Mouse (Mus musculus) olfactory bulb, adult 2 months (tissue): ENCODE measurements around the gene Tchhl1.

Source experiments
- CTCF ChIP-seq: fragments of 200-500 bp; IDR thresholded peaks from 2 replicates; pipeline ENCODE4 v1.5.1; 2012; ENCODE audit warnings: low read depth, mild to moderate bottlenecking, low read length, moderate library complexity; ENCODE audit not compliant: insufficient read depth
- POLR2A ChIP-seq: fragments of 200-500 bp; IDR thresholded peaks from 2 replicates; pipeline ENCODE4 v1.6.1; 2012; ENCODE audit warnings: mild to moderate bottlenecking, low read depth, low read length, moderate library complexity; ENCODE audit not compliant: insufficient read depth

GRCm38 (mm10) chr3:93493992-93494391 is 25.4 kb downstream of the Tchhl1 start:
- TF ChIP-seq CTCF = no peak
- no peak for TF ChIP-seq POLR2A
